Mouse (Mus musculus): ENCODE measurements around the gene Tipin.

Gene Tipin

GRCm38 (mm10) chr9:64343656-64344055 is 62.3 kb downstream of the Tipin start:
- ATAC-seq (ENCODE audit: low TSS enrichment), result no peak

DNA sequence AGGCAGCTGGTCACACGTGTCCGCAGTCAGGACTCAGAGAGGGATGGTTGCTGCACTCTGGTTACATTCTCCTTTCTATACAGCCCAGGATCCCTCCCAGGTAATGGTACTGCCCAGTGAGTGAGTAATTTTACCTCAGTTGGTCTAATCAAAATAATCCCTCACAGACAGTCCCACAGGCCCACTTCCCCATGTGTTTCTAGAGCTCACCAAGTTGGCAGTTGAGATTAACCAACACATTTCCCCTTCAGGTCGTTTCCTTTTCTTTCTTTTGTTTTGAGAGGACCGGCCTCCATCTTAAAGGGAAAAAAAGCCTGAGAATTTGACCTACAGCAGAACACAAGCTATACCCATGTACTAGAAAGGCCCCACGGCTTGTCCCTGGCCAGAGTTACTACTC is 64.5 kb downstream of the Tipin start:
- no peak for ATAC-seq (ENCODE audit: low TSS enrichment)

GRCm38 (mm10) chr9:64347377-64347776 is 66.0 kb downstream of the Tipin start:
- ATAC-seq (ENCODE audit: low TSS enrichment), result no peak

DNA sequence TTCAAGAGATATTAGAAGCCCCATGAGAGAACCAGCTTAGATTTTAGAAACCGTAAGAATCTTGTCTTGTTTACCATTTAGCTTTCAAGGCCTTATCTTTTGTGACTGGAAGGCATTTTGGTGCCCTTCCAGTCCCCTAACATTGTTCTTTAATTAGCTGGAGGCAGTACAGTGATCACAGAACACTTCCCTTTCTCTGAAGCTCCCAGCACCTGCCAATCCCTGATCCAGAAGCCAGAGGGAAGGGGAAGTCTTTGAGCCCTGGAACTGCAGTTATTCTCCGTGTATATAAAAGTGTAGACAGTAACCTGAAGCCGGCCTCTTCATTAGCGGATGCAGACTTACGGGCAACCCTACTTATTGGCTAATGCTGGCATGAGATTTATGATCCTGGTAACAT is 68.1 kb downstream of the Tipin start:
- no peak for ATAC-seq (ENCODE audit: low TSS enrichment)

- no peak for ATAC-seq (ENCODE audit: low TSS enrichment)
Measured at GRCm38 (mm10) chr9:64351191-64351590, 69.8 kb downstream of the Tipin start.
